Comparison of ENCODE assay signal across 10 mouse cellular contexts in genomic region chr11:97570493-97571137, GRCm38 (mm10). TPM values are rescaled to one million over a fixed set of nuclear protein-coding genes. Genes with fewer than 3 reads are reported as not detected.
DNase-seq lines count a peak whose midpoint lies in the region; ATAC-seq lines count a peak whose summit lies in the region.
"Had no signal": no experiment of that assay in that cellular context is flagged by ENCODE, and none has a peak within 500 bp of the region (broad histone marks: within the 10 kb centered on the region; RNA-seq: fewer than 3 reads in every experiment).

No protein-coding gene starts in this region.

- peaks cover 72% of the 10 kb centered on the region for H3K4me1 ChIP-seq in embryonic facial prominence, embryonic 13.5 days
- H3K4me1 ChIP-seq in embryonic facial prominence, embryonic 10.5 days = peaks cover 97% of the 10 kb centered on the region
- peaks cover 77% of the 10 kb centered on the region for H3K4me1 ChIP-seq in forebrain, embryonic 14.5 days (ENCODE audit: control insufficient read depth, insufficient read depth, low read length)
- peaks cover 81% of the 10 kb centered on the region for H3K4me1 ChIP-seq in neural tube, embryonic 14.5 days (ENCODE audit: control insufficient read depth, insufficient read depth, low read length)

- 0 out of 2 replicates have a peak overlapping the region, but pooled peaks have one; percentile 2 for H3K9ac ChIP-seq in embryonic facial prominence, embryonic 13.5 days
- H3K9ac ChIP-seq in forebrain, embryonic 14.5 days (ENCODE audit: low read length) = peak overlapping the region; percentile 99; the same call in 1 of the 2 replicates
- H3K9ac ChIP-seq in neural tube, embryonic 14.5 days (replicated peaks; ENCODE audit: low read depth, low read length) = no peak overlapping the region
- H3K9ac ChIP-seq: heart, embryonic 12.5 days; limb, embryonic 13.5 days had no signal

- ATAC-seq in embryonic facial prominence, embryonic 13.5 days (ENCODE audit: insufficient number of reproducible peaks, insufficient read depth, low FRiP score, low TSS enrichment, low read depth) = no peak
- peak; percentile 24; the same call in 1 of the 2 replicates for ATAC-seq in forebrain, embryonic 14.5 days
- no peak for ATAC-seq in neural tube, embryonic 14.5 days (ENCODE audit: low read depth)

- H3K27me3 ChIP-seq in embryonic facial prominence, embryonic 13.5 days = peaks cover 89% of the 10 kb centered on the region
- H3K27me3 ChIP-seq in embryonic facial prominence, embryonic 10.5 days (replicated peaks; ENCODE audit: low read depth, poor library complexity, severe bottlenecking) = peaks cover 100% of the 10 kb centered on the region
- H3K27me3 ChIP-seq in forebrain, embryonic 14.5 days (replicated peaks; ENCODE audit: control insufficient read depth, insufficient read depth, low read length) = no peaks in the 10 kb centered on the region
- peaks cover 7% of the 10 kb centered on the region; the same call in 1 of the 2 replicates for H3K27me3 ChIP-seq in neural tube, embryonic 14.5 days (ENCODE audit: control insufficient read depth, insufficient read depth, low read length)

- H3K36me3 ChIP-seq in embryonic facial prominence, embryonic 13.5 days = no peaks in the 10 kb centered on the region
- no peaks in the 10 kb centered on the region for H3K36me3 ChIP-seq in embryonic facial prominence, embryonic 10.5 days (replicated peaks)
- no peaks in the 10 kb centered on the region for H3K36me3 ChIP-seq in forebrain, embryonic 14.5 days (ENCODE audit: control insufficient read depth, insufficient read depth, low read length)
- no peaks in the 10 kb centered on the region for H3K36me3 ChIP-seq in neural tube, embryonic 14.5 days (ENCODE audit: control insufficient read depth, insufficient read depth, low read length)
- H3K36me3 ChIP-seq: heart, embryonic 12.5 days; limb, embryonic 13.5 days had no signal

- H3K9me3 ChIP-seq in embryonic facial prominence, embryonic 13.5 days = no peaks in the 10 kb centered on the region
- no peaks in the 10 kb centered on the region for H3K9me3 ChIP-seq in embryonic facial prominence, embryonic 10.5 days
- no peaks in the 10 kb centered on the region for H3K9me3 ChIP-seq in forebrain, embryonic 14.5 days (replicated peaks; ENCODE audit: control insufficient read depth, low read length)
- no peaks in the 10 kb centered on the region for H3K9me3 ChIP-seq in neural tube, embryonic 14.5 days (ENCODE audit: control insufficient read depth, low read length)
- H3K9me3 ChIP-seq: heart, embryonic 12.5 days; limb, embryonic 13.5 days had no signal

- H3K27ac ChIP-seq in embryonic facial prominence, embryonic 13.5 days = no peak overlapping the region
- no peak overlapping the region for H3K27ac ChIP-seq in embryonic facial prominence, embryonic 10.5 days (replicated peaks)
- peak overlapping the region; percentile 98 for H3K27ac ChIP-seq in forebrain, embryonic 14.5 days (ENCODE audit: low read depth, low read length)
- H3K27ac ChIP-seq in neural tube, embryonic 14.5 days (ENCODE audit: low read depth, low read length) = 0 out of 2 replicates have a peak overlapping the region, but pooled peaks have one; percentile 5
- H3K27ac ChIP-seq: limb, embryonic 13.5 days had no signal

- DNase-seq in embryonic facial prominence, embryonic 10.5 days (ENCODE audit: low spot score) = no peak
- peak; percentile 35 to 67 for DNase-seq in right cerebral cortex, adult 2 months (ENCODE audit: low spot score in 2 of 2)
- no peak for DNase-seq in right cerebral cortex, postnatal 25 days
- DNase-seq in forebrain, embryonic 14.5 days (ENCODE audit: low spot score) = peak; percentile 90
- DNase-seq in urinary bladder, postnatal 36 days (ENCODE audit: low spot score in 2 of 2) = no peak
- no peak for DNase-seq in T-cell, adult 2 months (ENCODE audit: low spot score)

- H3K4me3 ChIP-seq in embryonic facial prominence, embryonic 13.5 days = no peak overlapping the region
- H3K4me3 ChIP-seq in embryonic facial prominence, embryonic 10.5 days = no peak overlapping the region
- no peak overlapping the region for H3K4me3 ChIP-seq in forebrain, embryonic 14.5 days (ENCODE audit: low read depth, low read length)
- H3K4me3 ChIP-seq in neural tube, embryonic 14.5 days (ENCODE audit: low read depth, low read length) = no peak overlapping the region
- H3K4me3 ChIP-seq: heart, embryonic 12.5 days; limb, embryonic 13.5 days had no signal

- 19% methylated on average over 8 of the region's 8 CpGs for WGBS in embryonic facial prominence, embryonic 13.5 days
- WGBS in embryonic facial prominence, embryonic 10.5 days = 20% methylated on average over 8 of the region's 8 CpGs
- WGBS in forebrain, embryonic 14.5 days = 6% methylated on average over 8 of the region's 8 CpGs
- WGBS in neural tube, embryonic 14.5 days = 16% methylated on average over 8 of the region's 8 CpGs

- no peak overlapping the region for H3K4me2 ChIP-seq in embryonic facial prominence, embryonic 13.5 days
- H3K4me2 ChIP-seq in forebrain, embryonic 14.5 days (ENCODE audit: low read length) = peak overlapping the region; percentile 86
- peak overlapping the region; percentile 89; the same call in 1 of the 2 replicates for H3K4me2 ChIP-seq in neural tube, embryonic 14.5 days (ENCODE audit: low read depth, low read length)
- H3K4me2 ChIP-seq: heart, embryonic 12.5 days; limb, embryonic 13.5 days had no signal

RNA-seq across cellular contexts. Expression of gene Srcin1, which starts 5.4 kb away (rescaled TPM):
- 0.76 and 1.2 TPM in 2 replicates for polyA plus RNA-seq in embryonic facial prominence, embryonic 13.5 days (2015; fragmentation: Nextera tagmentation; extraction: Ambion mirVana)
- 0.72 and 0.80 TPM in 2 replicates for polyA plus RNA-seq in embryonic facial prominence, embryonic 10.5 days (2016; fragmentation: Nextera tagmentation; extraction: Ambion mirVana)
- polyA plus RNA-seq in forebrain, embryonic 14.5 days (2014; fragmentation: Nextera tagmentation; extraction: Ambion mirVana) = 5.6 and 6.4 TPM in 2 replicates
- polyA plus RNA-seq in neural tube, embryonic 14.5 days (2014; fragmentation: Nextera tagmentation; extraction: Ambion mirVana) = 7.6 and 8.1 TPM in 2 replicates
- polyA plus RNA-seq: heart, embryonic 12.5 days had no signal

RNA-seq across cellular contexts. Expression of gene Epop, which starts 58.9 kb away (rescaled TPM):
- 4.3 and 7.2 TPM in 2 replicates for polyA plus RNA-seq in embryonic facial prominence, embryonic 13.5 days (2015; fragmentation: Nextera tagmentation; extraction: Ambion mirVana)
- 13.0 and 14.4 TPM in 2 replicates for polyA plus RNA-seq in embryonic facial prominence, embryonic 10.5 days (2016; fragmentation: Nextera tagmentation; extraction: Ambion mirVana)
- polyA plus RNA-seq in forebrain, embryonic 14.5 days (2014; fragmentation: Nextera tagmentation; extraction: Ambion mirVana) = 2.5 and 3.3 TPM in 2 replicates
- 1.5 and 2.4 TPM in 2 replicates for polyA plus RNA-seq in neural tube, embryonic 14.5 days (2014; fragmentation: Nextera tagmentation; extraction: Ambion mirVana)

Comparison
In these comparisons a context has a peak if more than half of its experiments do, and no peak if none do; other contexts are left out.
1. DNase-seq: peak in right cerebral cortex, adult 2 months (2 of 2) and forebrain, embryonic 14.5 days (single experiment); none in embryonic facial prominence, embryonic 10.5 days (single experiment), right cerebral cortex, postnatal 25 days (single experiment), urinary bladder, postnatal 36 days (0 of 2) and T-cell, adult 2 months (single experiment).
2. H3K27ac ChIP-seq: peak in forebrain, embryonic 14.5 days (single experiment) and neural tube, embryonic 14.5 days (single experiment); none in embryonic facial prominence, embryonic 13.5 days (single experiment) and embryonic facial prominence, embryonic 10.5 days (single experiment).